Mouse (Mus musculus) lung, postnatal 0 days (tissue): ENCODE data around the gene Gm20388.

Experiments
- CTCF ChIP-seq: IDR thresholded peaks from 2 replicates; pipeline ENCODE4 v1.5.1; 2016; ENCODE audit warnings: antibody characterized with exemption, mild to moderate bottlenecking
- EP300 ChIP-seq: IDR thresholded peaks from 2 replicates; pipeline ENCODE4 v1.6.1; 2016; ENCODE audit warnings: antibody characterized with exemption, mild to moderate bottlenecking, control low read depth

GRCm38 (mm10) chr8:123332262-123333090, 3421.8 kb downstream of the Gm20388 start, which contains the start of gene Spire2:
- no peak for TF ChIP-seq EP300
- TF ChIP-seq CTCF = no peak
